Mouse (Mus musculus): ENCODE measurements around the gene Zfp872. TPM values are rescaled to one million over a fixed set of nuclear protein-coding genes. Genes with fewer than 3 reads are reported as not detected.

The Zfp872 gene
- polyA plus RNA-seq, 1 experiment from 2014 or later: not detected

- Histone ChIP-seq H3K27me3 (ENCODE audit: insufficient read depth, poor library complexity, severe bottlenecking) (peaks cover 12% of the 10 kb centered on the region), H3K27ac (peak overlapping the region; percentile 93; the same call in 1 of the 2 replicates), H3K9me3 (no peaks in the 10 kb centered on the region), H3K4me3 (peak overlapping the region; percentile 77), H3K36me3 (peaks cover 12% of the 10 kb centered on the region), H3K4me1 (replicated peaks) (peaks cover 21% of the 10 kb centered on the region)
- WGBS: 68% methylated on average over 34 of the region's 34 CpGs
- no peak for DNase-seq (ENCODE audit: low spot score)
Observed at GRCm38 (mm10) chr9:22157516-22158265, 30.2 kb upstream of the Zfp872 start.

- Histone ChIP-seq H3K27me3 (ENCODE audit: insufficient read depth, poor library complexity, severe bottlenecking) (peaks cover 23% of the 10 kb centered on the region), H3K27ac (no peak overlapping the region), H3K4me1 (replicated peaks) (peaks cover 26% of the 10 kb centered on the region), H3K9me3 (no peaks in the 10 kb centered on the region), H3K4me3 (no peak overlapping the region), H3K36me3 (peaks cover 12% of the 10 kb centered on the region)
- WGBS: 32% methylated on average over 6 of the region's 6 CpGs
- no peak for DNase-seq (ENCODE audit: low spot score)
Observed at GRCm38 (mm10) chr9:22161299-22161698, 26.6 kb upstream of the Zfp872 start.

GRCm38 (mm10) chr9:22162305-22162704, 25.6 kb upstream of the Zfp872 start:
- WGBS: 75% methylated on average over 9 of the region's 9 CpGs
- Histone ChIP-seq H3K27ac (no peak overlapping the region), H3K9me3 (peaks cover 6% of the 10 kb centered on the region), H3K4me1 (replicated peaks) (peaks cover 21% of the 10 kb centered on the region), H3K4me3 (no peak overlapping the region), H3K36me3 (peaks cover 12% of the 10 kb centered on the region), H3K27me3 (ENCODE audit: insufficient read depth, poor library complexity, severe bottlenecking) (peaks cover 23% of the 10 kb centered on the region)
- no peak for DNase-seq (ENCODE audit: low spot score)

- H3K4me1 ChIP-seq (replicated peaks): peaks cover 15% of the 10 kb centered on the region
- peaks cover 17% of the 10 kb centered on the region for H3K27me3 ChIP-seq (ENCODE audit: insufficient read depth, poor library complexity, severe bottlenecking)
- H3K36me3 ChIP-seq: peaks cover 11% of the 10 kb centered on the region
- DNase-seq (ENCODE audit: low spot score): no peak
- no peak overlapping the region for H3K27ac ChIP-seq
- WGBS: 90% methylated on average over 7 of the region's 7 CpGs
- peaks cover 6% of the 10 kb centered on the region for H3K9me3 ChIP-seq
- no peak overlapping the region for H3K4me3 ChIP-seq
Observed at GRCm38 (mm10) chr9:22162912-22163311, 25.0 kb upstream of the Zfp872 start.

- Histone ChIP-seq H3K4me3 (peak overlapping the region; percentile 76), H3K4me1 (replicated peaks) (peaks cover 13% of the 10 kb centered on the region), H3K27ac (peak overlapping the region; percentile 85), H3K27me3 (ENCODE audit: insufficient read depth, poor library complexity, severe bottlenecking) (peaks cover 11% of the 10 kb centered on the region), H3K9me3 (peaks cover 6% of the 10 kb centered on the region), H3K36me3 (no peaks in the 10 kb centered on the region)
- 2% methylated on average over 54 of the region's 54 CpGs for WGBS
- DNase-seq (ENCODE audit: low spot score): peak; percentile 67
Observed at GRCm38 (mm10) chr9:22164711-22165668, 22.9 kb upstream of the Zfp872 start.

GRCm38 (mm10) chr9:22165964-22166363, 21.9 kb upstream of the Zfp872 start:
- H3K27ac ChIP-seq: no peak overlapping the region
- no peak overlapping the region for H3K4me3 ChIP-seq
- H3K9me3 ChIP-seq: peaks cover 6% of the 10 kb centered on the region
- no peak for DNase-seq (ENCODE audit: low spot score)
- 56% methylated on average over 6 of the region's 6 CpGs for WGBS
- H3K4me1 ChIP-seq (replicated peaks): peaks cover 13% of the 10 kb centered on the region
- peaks cover 11% of the 10 kb centered on the region for H3K27me3 ChIP-seq (ENCODE audit: insufficient read depth, poor library complexity, severe bottlenecking)
- no peaks in the 10 kb centered on the region for H3K36me3 ChIP-seq

- Histone ChIP-seq H3K36me3 (no peaks in the 10 kb centered on the region), H3K9me3 (peaks cover 6% of the 10 kb centered on the region), H3K27me3 (ENCODE audit: insufficient read depth, poor library complexity, severe bottlenecking) (peaks cover 11% of the 10 kb centered on the region), H3K4me3 (no peak overlapping the region), H3K4me1 (replicated peaks) (peaks cover 13% of the 10 kb centered on the region), H3K27ac (no peak overlapping the region)
- DNase-seq (ENCODE audit: low spot score): no peak
- WGBS: 90% methylated on average over 10 of the region's 10 CpGs
Observed at GRCm38 (mm10) chr9:22166686-22167085, 21.2 kb upstream of the Zfp872 start.

- H3K4me1 ChIP-seq (replicated peaks): peaks cover 13% of the 10 kb centered on the region
- H3K36me3 ChIP-seq: no peaks in the 10 kb centered on the region
- DNase-seq (ENCODE audit: low spot score): no peak
- no peak overlapping the region for H3K4me3 ChIP-seq
- 93% methylated on average over 4 of the region's 4 CpGs for WGBS
- peaks cover 11% of the 10 kb centered on the region for H3K27me3 ChIP-seq (ENCODE audit: insufficient read depth, poor library complexity, severe bottlenecking)
- peaks cover 6% of the 10 kb centered on the region for H3K9me3 ChIP-seq
- H3K27ac ChIP-seq: no peak overlapping the region
Observed at GRCm38 (mm10) chr9:22167751-22168150, 20.1 kb upstream of the Zfp872 start.

- Histone ChIP-seq H3K9me3 (peaks cover 6% of the 10 kb centered on the region), H3K27ac (no peak overlapping the region), H3K36me3 (no peaks in the 10 kb centered on the region), H3K4me3 (no peak overlapping the region), H3K27me3 (ENCODE audit: insufficient read depth, poor library complexity, severe bottlenecking) (no peaks in the 10 kb centered on the region), H3K4me1 (replicated peaks) (peaks cover 12% of the 10 kb centered on the region)
- WGBS: 93% methylated on average over 11 of the region's 11 CpGs
- no peak for DNase-seq (ENCODE audit: low spot score)
Observed at GRCm38 (mm10) chr9:22169327-22169726, 18.6 kb upstream of the Zfp872 start.

GRCm38 (mm10) chr9:22172318-22172717, 15.6 kb upstream of the Zfp872 start:
- no peaks in the 10 kb centered on the region for H3K27me3 ChIP-seq (ENCODE audit: insufficient read depth, poor library complexity, severe bottlenecking)
- 88% methylated on average over 4 of the region's 4 CpGs for WGBS
- H3K4me3 ChIP-seq: no peak overlapping the region
- H3K9me3 ChIP-seq: peaks cover 14% of the 10 kb centered on the region
- H3K36me3 ChIP-seq: no peaks in the 10 kb centered on the region
- no peak overlapping the region for H3K27ac ChIP-seq
- H3K4me1 ChIP-seq (replicated peaks): no peaks in the 10 kb centered on the region; the same call in 1 of the 2 replicates
- no peak for DNase-seq (ENCODE audit: low spot score)

GRCm38 (mm10) chr9:22196412-22196811, 8.5 kb downstream of the Zfp872 start:
- no peak overlapping the region for H3K4me3 ChIP-seq
- H3K36me3 ChIP-seq: 0 out of 2 replicates have a peak, but pooled peaks cover 7% of the 10 kb centered on the region
- 49% methylated on average over 5 of the region's 5 CpGs for WGBS
- no peaks in the 10 kb centered on the region for H3K4me1 ChIP-seq (replicated peaks)
- no peak for DNase-seq (ENCODE audit: low spot score)
- H3K27ac ChIP-seq: no peak overlapping the region
- no peaks in the 10 kb centered on the region for H3K27me3 ChIP-seq (ENCODE audit: insufficient read depth, poor library complexity, severe bottlenecking)
- peaks cover 28% of the 10 kb centered on the region for H3K9me3 ChIP-seq

GRCm38 (mm10) chr9:22213785-22214194, 25.9 kb downstream of the Zfp872 start:
- Histone ChIP-seq H3K4me1 (replicated peaks) (no peaks in the 10 kb centered on the region), H3K27ac (no peak overlapping the region), H3K4me3 (no peak overlapping the region), H3K36me3 (no peaks in the 10 kb centered on the region), H3K27me3 (ENCODE audit: insufficient read depth, poor library complexity, severe bottlenecking) (no peaks in the 10 kb centered on the region), H3K9me3 (no peaks in the 10 kb centered on the region)
- DNase-seq (ENCODE audit: low spot score): no peak
- 70% methylated on average over 2 of the region's 2 CpGs for WGBS

- no peaks in the 10 kb centered on the region for H3K27me3 ChIP-seq (ENCODE audit: insufficient read depth, poor library complexity, severe bottlenecking)
- no peaks in the 10 kb centered on the region for H3K4me1 ChIP-seq (replicated peaks)
- 91% methylated on average over 2 of the region's 2 CpGs for WGBS
- no peak overlapping the region for H3K27ac ChIP-seq
- H3K9me3 ChIP-seq: no peaks in the 10 kb centered on the region
- no peaks in the 10 kb centered on the region for H3K36me3 ChIP-seq
- no peak for DNase-seq (ENCODE audit: low spot score)
- no peak overlapping the region for H3K4me3 ChIP-seq
Observed at GRCm38 (mm10) chr9:22214549-22214948, 26.7 kb downstream of the Zfp872 start.
